In the genomic region with DNA sequence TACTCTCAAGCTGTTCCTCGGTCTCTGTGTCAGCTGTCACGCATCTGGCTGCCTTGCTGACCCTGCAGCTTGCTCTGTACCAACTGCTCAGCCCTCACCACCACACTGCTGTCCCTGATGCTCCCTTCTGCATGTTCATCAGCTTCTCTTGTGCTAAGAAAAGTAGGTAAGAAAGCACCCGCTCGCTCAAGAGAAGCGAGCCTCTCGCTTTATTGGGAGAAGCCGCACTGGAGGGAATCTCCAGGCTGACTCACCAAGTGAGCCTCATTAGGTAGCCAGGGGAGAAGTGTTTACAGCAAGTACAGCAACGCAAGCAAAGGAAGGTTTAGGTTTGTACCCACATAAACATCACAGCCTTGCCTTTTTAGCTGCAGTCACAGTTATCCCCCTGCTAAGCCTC, we compare ENCODE assay signal across 10 mouse cellular contexts.
"Had no signal": no experiment of that assay in that cellular context is flagged by ENCODE, and none has a peak within 500 bp of the region (broad histone marks: within the 10 kb centered on the region; RNA-seq: fewer than 3 reads in every experiment).

No protein-coding gene starts in this region.

- H3K36me3 ChIP-seq: kidney, embryonic 15.5 days; limb, embryonic 13.5 days; midbrain, embryonic 12.5 days had no signal

- H3K27ac ChIP-seq: kidney, embryonic 15.5 days; limb, embryonic 13.5 days; liver, embryonic 14.5 days had no signal

- H3K4me1 ChIP-seq: kidney, embryonic 15.5 days; limb, embryonic 13.5 days had no signal

- H3K27me3 ChIP-seq: kidney, embryonic 15.5 days; limb, embryonic 13.5 days; midbrain, embryonic 12.5 days had no signal

- H3K4me2 ChIP-seq: kidney, embryonic 15.5 days; limb, embryonic 13.5 days; midbrain, embryonic 12.5 days had no signal

- H3K9me3 ChIP-seq: kidney, embryonic 15.5 days; limb, embryonic 13.5 days; midbrain, embryonic 12.5 days had no signal

- DNase-seq: kidney, adult 2 months; kidney, postnatal 14 days; left cerebral cortex, postnatal 4 days; lung, adult 18-20 months; thymus, postnatal 25 days had no signal

- H3K9ac ChIP-seq: kidney, embryonic 15.5 days; limb, embryonic 13.5 days; liver, embryonic 14.5 days; midbrain, embryonic 12.5 days had no signal

- H3K4me3 ChIP-seq: kidney, embryonic 15.5 days; limb, embryonic 13.5 days; midbrain, embryonic 12.5 days had no signal

- ATAC-seq: intestine, embryonic 16.5 days had no signal
